Mouse (Mus musculus) spleen, adult 2 months (tissue): ENCODE data around the gene Odf3l2.
A peak's percentile ranks its signal among the peaks of the same experiment; 100 is the strongest.

Experiments
- CTCF ChIP-seq: fragments of 200-500 bp; IDR thresholded peaks from 2 replicates; pipeline ENCODE4 v1.5.1; 2011; ENCODE audit warnings: mild to moderate bottlenecking, inconsistent platforms; ENCODE audit not compliant: insufficient read depth, insufficient read length, insufficient replicate concordance; ENCODE audit errors: extremely low read depth
- POLR2A ChIP-seq: fragments of 200-500 bp; IDR thresholded peaks from 2 replicates; pipeline ENCODE4 v1.6.1; 2011; ENCODE audit warnings: low read depth, low read length, inconsistent platforms

DNA sequence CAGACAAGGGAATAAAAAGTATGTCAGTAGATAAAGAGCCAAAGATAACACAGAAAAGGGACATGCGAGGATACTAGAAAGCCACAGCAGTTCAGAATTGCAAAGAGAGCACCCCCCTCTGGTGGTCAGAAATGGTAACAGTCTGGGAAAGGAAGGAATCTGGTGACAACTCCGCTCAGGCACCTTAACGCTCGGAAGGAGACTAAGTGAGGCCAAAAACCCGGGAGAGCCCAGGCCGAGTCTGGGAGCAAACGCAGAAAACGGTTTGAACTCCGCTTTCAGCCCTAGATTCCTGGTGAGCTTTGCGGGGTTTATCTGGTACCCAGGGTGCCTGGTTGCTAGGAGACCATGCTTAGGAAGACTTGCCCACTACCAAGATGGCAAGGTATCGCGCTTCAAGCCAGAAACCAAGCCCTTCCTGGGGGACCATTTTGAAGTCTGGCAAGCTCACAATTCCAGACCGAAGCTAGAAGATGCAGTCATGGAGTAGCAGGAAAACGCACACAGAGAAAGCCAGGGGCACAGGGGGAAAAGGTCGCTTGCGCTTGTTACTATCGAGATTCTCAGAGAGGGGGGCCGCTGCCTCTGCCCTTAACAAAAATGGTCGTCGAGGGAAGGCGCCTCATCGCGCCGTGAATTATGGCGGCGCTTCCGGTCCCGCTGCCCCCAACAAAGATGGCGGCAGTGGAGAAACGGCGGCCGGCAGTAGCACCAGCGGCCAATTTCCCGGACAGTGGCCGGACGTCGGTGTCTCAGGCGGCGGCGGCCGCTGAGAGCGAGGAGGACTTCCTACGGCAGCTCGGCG, 23.4 kb upstream of the Odf3l2 start, which contains the start of gene Tpgs1:
- TF ChIP-seq CTCF (peak; percentile 67; the same call in 1 of the 2 replicates), POLR2A (peak; percentile 20; the same call in 1 of the 2 replicates)
